Mouse (Mus musculus) myocyte (in vitro differentiated cells): ENCODE results near the gene Ptges2.
A peak's percentile ranks its signal among the peaks of the same experiment; 100 is the strongest.

Experiments used
- CEBPB ChIP-seq: IDR thresholded peaks from 2 replicates; pipeline ENCODE4 v1.6.1; 2011; ENCODE audit warnings: mild to moderate bottlenecking, moderate library complexity; ENCODE audit not compliant: poor library complexity, insufficient read depth, severe bottlenecking
- E2F4 ChIP-seq: IDR thresholded peaks from one replicate; pipeline ENCODE4 v1.6.1; 2011; ENCODE audit warnings: mild to moderate bottlenecking, control low read depth, moderate library complexity; ENCODE audit not compliant: insufficient read depth
- MAX ChIP-seq: IDR thresholded peaks from one replicate; pipeline ENCODE4 v1.6.1; 2011; ENCODE audit warnings: low read depth, mild to moderate bottlenecking, control low read depth
- MYOG ChIP-seq, 3 experiments: IDR thresholded peaks; one replicate each; pipeline ENCODE4 v1.6.1; 2011; ENCODE audit warnings: control low read depth in 2 of 3, low read depth in 2 of 3, mild to moderate bottlenecking in 2 of 3; ENCODE audit not compliant: insufficient read length in 2 of 3, control insufficient read depth in 1 of 3, insufficient read depth in 1 of 3
- POLR2A ChIP-seq: IDR thresholded peaks from one replicate; pipeline ENCODE4 v1.6.1; 2011; ENCODE audit warnings: low read depth, mild to moderate bottlenecking, control low read depth, moderate library complexity; ENCODE audit not compliant: insufficient read length
- POLR2AphosphoS2 ChIP-seq: IDR thresholded peaks from one replicate; pipeline ENCODE4 v1.6.1; 2011; ENCODE audit warnings: low read depth, control low read depth; ENCODE audit not compliant: insufficient read length
- TCF12 ChIP-seq: IDR thresholded peaks from one replicate; pipeline ENCODE4 v1.6.1; 2011; ENCODE audit warnings: mild to moderate bottlenecking, control low read depth; ENCODE audit not compliant: poor library complexity, insufficient read depth, severe bottlenecking

- TF ChIP-seq MYOG (IDR thresholded peaks at IDR 0.05; ENCODE audit: control insufficient read depth in 1 of 3, insufficient read depth in 1 of 3, insufficient read length in 2 of 3, low read depth in 2 of 3), result no peak
- TF ChIP-seq MAX, result no peak
- no peak for TF ChIP-seq TCF12
- no peak for TF ChIP-seq CEBPB
- no peak for TF ChIP-seq E2F4
- TF ChIP-seq POLR2A, result peak; percentile 60
- TF ChIP-seq POLR2AphosphoS2, result peak; percentile 47
These were observed 56.2 kb downstream of the Ptges2 start for GRCm38 (mm10) chr2:32451870-32452372.
